Mouse (Mus musculus) limb, embryonic 12.5 days (tissue): Measurements from ENCODE around the gene Gstt4. TPM values are rescaled to one million over a fixed set of nuclear protein-coding genes. Genes with fewer than 3 reads are reported as not detected.

Experiments
- ATAC-seq: fragments of 200-750 bp; cut with Nextera tagmentation; 2 replicates; pipeline ENCODE4 v1.8.0; 2017; ENCODE audit warnings: low read depth, moderate TSS enrichment; ENCODE audit not compliant: insufficient number of reproducible peaks, insufficient read depth, low FRiP score, low TSS enrichment
- H3K27ac ChIP-seq: fragments of 300-500 bp; sonication (generic); 2 replicates; pipeline ENCODE4 v1.5.1; 2016; ENCODE audit warnings: mild to moderate bottlenecking, moderate library complexity
- H3K27me3 ChIP-seq: fragments of 300-500 bp; sonication (generic); 2 replicates; pipeline ENCODE4 v1.6.1; 2016; ENCODE audit warnings: mild to moderate bottlenecking, moderate library complexity
- H3K36me3 ChIP-seq: fragments of 300-500 bp; sonication (generic); 2 replicates; pipeline ENCODE4 v1.6.1; 2016; ENCODE audit warnings: mild to moderate bottlenecking, moderate library complexity
- H3K4me1 ChIP-seq: fragments of 300-500 bp; sonication (generic); replicated peaks from 2 replicates; pipeline ENCODE4 v1.6.1; 2016
- H3K4me2 ChIP-seq: fragments of 300-500 bp; sonication (generic); 2 replicates; pipeline ENCODE4 v1.6.1; 2016; ENCODE audit warnings: mild to moderate bottlenecking, moderate library complexity
- H3K4me3 ChIP-seq: fragments of 300-500 bp; sonication (generic); replicated peaks from 2 replicates; pipeline ENCODE4 v1.5.1; 2016; ENCODE audit warnings: mild to moderate bottlenecking
- H3K9ac ChIP-seq: fragments of 300-500 bp; sonication (generic); replicated peaks from 2 replicates; pipeline ENCODE4 v1.6.1; 2016; ENCODE audit warnings: mild to moderate bottlenecking, moderate library complexity
- H3K9me3 ChIP-seq: fragments of 300-500 bp; sonication (generic); 2 replicates; pipeline ENCODE4 v1.6.1; 2016; ENCODE audit warnings: mild to moderate bottlenecking, moderate library complexity
- WGBS: fragments of 180-500 bp; shearing (Covaris S2); methylation state at CpG from one replicate; pipeline ENCODE4 v1.1.7; 2016; 5-methylcytosine and 5-hydroxymethylcytosine counted together
- polyA plus RNA-seq: library from polyadenylated mRNA; unstranded; fragments of >200 nt; fragmentation: Nextera tagmentation; extraction: Ambion mirVana; gene quantifications from 2 replicates; pipeline ENCODE4 v1.2.1, GENCODE M21; 2016

Gene Gstt4
- polyA plus RNA-seq, 1 experiment from 2014 or later, result not detected

DNA sequence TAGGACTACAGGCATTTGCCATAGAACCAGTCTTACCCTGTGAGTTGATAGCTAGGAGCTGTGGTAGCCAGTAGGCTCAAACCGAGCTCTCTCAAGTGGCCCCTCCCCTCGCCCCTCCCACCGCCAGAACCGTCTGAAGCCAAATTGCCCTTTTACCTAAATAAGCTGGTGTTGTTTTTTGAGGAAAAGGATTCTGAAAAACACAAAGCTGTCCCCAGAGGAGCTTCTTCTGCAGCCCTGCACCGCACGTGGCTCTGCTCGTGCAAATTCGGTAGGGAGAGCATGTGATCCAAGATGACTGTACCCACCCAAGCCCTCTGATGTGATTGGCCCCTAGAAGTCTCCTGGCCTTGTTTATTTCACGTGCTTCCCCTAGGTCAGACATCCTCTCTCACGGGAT, 13.0 kb upstream of the Gstt4 start:
- H3K4me2 ChIP-seq, result peak overlapping the region; percentile 69
- H3K4me3 ChIP-seq, result peak overlapping the region; percentile 25
- H3K27me3 ChIP-seq, result peaks cover 24% of the 10 kb centered on the region
- ATAC-seq, result no peak
- 0% methylated on average over 10 of the region's 10 CpGs for WGBS
- no peaks in the 10 kb centered on the region for H3K9me3 ChIP-seq
- no peak overlapping the region for H3K9ac ChIP-seq
- no peak overlapping the region for H3K27ac ChIP-seq
- peaks cover 39% of the 10 kb centered on the region for H3K4me1 ChIP-seq
- no peaks in the 10 kb centered on the region for H3K36me3 ChIP-seq

DNA sequence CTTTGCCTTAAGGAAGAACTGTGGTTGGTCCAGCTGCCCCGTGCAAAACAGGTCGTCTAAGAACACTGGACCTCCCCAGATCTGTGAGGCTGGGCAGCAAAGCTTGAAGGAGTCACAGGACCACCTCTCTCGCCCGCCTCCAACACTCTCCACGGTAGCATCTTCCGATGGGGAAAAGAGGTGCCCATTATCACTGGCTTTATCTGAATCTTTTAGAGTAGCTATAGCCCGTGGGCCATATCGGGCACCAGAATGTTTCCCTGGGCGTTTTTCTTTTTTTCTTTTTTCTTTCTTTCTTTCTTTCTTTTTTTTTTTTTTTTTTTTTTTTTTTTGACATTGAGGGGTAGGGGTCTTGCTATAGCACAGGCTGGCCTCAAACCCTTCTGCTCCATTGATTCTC, 12.4 kb upstream of the Gstt4 start:
- Histone ChIP-seq H3K9me3 (no peaks in the 10 kb centered on the region), H3K4me3 (peak overlapping the region; percentile 42), H3K4me2 (peak overlapping the region; percentile 69), H3K4me1 (peaks cover 39% of the 10 kb centered on the region), H3K27ac (0 out of 2 replicates have a peak overlapping the region, but pooled peaks have one; percentile 19), H3K36me3 (no peaks in the 10 kb centered on the region), H3K9ac (peak overlapping the region; percentile 51), H3K27me3 (peaks cover 24% of the 10 kb centered on the region)
- WGBS, result 10% methylated on average over 9 of the region's 9 CpGs
- no peak for ATAC-seq

DNA sequence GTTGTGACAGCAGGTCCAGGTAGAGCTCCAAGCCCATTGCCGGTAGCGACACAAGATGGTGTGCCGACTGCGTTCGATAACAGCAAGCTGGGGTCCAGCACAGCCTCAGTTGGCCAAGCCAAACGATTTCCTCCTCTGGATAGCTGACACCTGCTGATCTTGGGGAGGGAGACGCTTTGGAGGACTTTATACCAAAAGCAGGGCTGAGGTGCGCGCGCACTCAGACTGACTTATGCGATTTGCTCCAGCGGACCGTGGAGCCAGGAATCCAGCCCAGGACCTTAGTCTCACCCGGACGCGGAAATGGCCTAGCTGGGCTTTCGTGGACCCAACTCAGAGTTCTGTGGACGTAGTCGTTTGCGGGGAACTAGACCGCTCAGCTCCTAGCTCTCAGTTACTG, 11.9 kb upstream of the Gstt4 start:
- under 1% methylated on average over 21 of the region's 21 CpGs for WGBS
- no peak; the same call in 1 of the 2 replicates for ATAC-seq
- Histone ChIP-seq H3K27me3 (peaks cover 24% of the 10 kb centered on the region), H3K9me3 (no peaks in the 10 kb centered on the region), H3K4me1 (peaks cover 39% of the 10 kb centered on the region), H3K4me2 (peak overlapping the region; percentile 69), H3K9ac (peak overlapping the region; percentile 51), H3K36me3 (no peaks in the 10 kb centered on the region), H3K4me3 (peak overlapping the region; percentile 42), H3K27ac (0 out of 2 replicates have a peak overlapping the region, but pooled peaks have one; percentile 19)

DNA sequence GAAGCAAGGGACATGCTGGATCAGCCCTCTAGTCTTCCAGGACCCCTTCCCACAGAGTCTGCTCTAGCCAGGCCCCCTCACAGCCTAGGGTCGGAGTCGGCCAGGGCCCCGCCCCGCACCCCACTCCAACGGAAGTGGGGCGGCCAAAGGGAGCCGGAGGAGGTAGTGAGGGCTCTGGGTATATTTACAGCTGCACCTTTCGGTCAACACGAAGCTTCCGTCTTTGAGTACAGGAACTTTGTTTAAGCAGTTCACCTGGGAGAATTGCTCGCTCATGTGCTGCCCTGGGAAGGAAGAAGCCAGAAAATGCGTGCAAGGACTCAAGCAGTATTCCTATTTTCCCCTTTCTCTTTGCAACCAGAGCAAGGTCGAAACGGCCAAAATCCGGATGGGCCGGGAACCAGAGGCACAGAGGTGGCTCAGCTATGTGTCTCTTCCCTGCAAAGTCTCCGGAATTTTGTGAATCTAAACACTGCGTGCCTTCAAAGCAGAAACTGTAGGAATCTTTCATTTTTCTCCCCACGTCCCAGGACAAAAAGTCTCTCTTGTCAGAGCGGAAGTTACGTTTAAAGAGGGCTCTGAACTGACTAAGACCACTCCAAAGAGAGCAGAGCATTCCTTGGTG, 11.2 kb upstream of the Gstt4 start:
- peaks cover 37% of the 10 kb centered on the region for H3K4me1 ChIP-seq
- peaks cover 24% of the 10 kb centered on the region for H3K27me3 ChIP-seq
- no peaks in the 10 kb centered on the region for H3K9me3 ChIP-seq
- ATAC-seq, result no peak
- H3K9ac ChIP-seq, result 0 out of 2 replicates have a peak overlapping the region, but pooled peaks have one; percentile 8
- H3K4me3 ChIP-seq, result peak overlapping the region; percentile 42
- H3K36me3 ChIP-seq, result no peaks in the 10 kb centered on the region
- WGBS, result 18% methylated on average over 21 of the region's 21 CpGs
- H3K4me2 ChIP-seq, result peak overlapping the region; percentile 69
- no peak overlapping the region for H3K27ac ChIP-seq

DNA sequence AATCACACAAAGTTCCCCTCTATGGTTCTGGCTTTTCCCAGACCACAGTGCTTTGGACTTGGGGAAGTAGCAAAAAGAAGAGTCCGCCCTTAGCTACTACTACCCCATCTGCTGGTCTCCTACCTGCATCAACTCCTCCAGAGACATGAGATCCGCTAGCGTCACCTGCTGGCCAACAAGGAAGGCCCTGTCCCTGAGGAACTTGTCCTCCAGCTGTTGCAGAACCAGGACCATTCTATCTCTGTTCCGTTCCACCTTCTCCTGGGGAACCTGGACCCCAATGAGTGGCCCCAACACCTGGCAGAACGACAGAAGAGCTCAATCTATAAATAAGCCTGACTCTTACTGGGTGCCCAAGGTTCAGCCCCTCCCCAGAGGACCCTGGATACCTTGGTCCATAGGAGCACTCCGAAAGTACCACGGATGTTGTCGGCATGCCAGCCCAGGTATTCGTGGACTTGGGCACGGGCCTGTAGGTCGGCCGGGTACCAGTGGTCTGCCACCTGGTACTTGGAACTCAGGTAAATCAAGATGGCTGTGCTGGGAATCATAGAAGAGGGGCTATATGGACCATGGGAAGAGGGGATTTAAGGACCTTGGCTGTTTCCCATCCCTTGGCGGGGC, 10.0 kb upstream of the Gstt4 start:
- no peak for ATAC-seq
- Histone ChIP-seq H3K27me3 (peaks cover 24% of the 10 kb centered on the region), H3K4me3 (no peak overlapping the region), H3K9ac (no peak overlapping the region), H3K4me2 (no peak overlapping the region), H3K36me3 (no peaks in the 10 kb centered on the region), H3K4me1 (peaks cover 30% of the 10 kb centered on the region), H3K9me3 (no peaks in the 10 kb centered on the region), H3K27ac (no peak overlapping the region)
- WGBS, result 64% methylated on average over 13 of the region's 13 CpGs

DNA sequence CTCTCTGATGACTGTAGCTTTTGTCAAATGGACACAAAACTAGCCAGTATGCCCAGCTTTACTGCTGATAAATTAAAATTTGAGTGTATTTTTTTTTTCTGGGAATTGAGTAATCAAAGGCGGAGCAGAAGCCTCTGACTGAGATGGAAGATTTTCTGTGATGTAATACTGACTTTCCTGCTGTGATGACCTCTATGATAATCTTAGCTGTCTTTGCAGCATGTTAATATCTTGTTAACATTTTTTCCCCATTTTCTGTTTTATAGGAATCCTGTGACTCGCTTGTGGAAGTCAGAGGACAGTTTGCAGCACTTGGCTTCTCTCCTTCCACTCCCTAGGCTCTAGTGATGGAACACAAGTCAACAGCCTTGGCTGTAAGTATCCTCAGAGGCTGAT, 7.9 kb upstream of the Gstt4 start:
- Histone ChIP-seq H3K4me3 (no peak overlapping the region), H3K4me2 (no peak overlapping the region), H3K9ac (no peak overlapping the region), H3K27ac (no peak overlapping the region), H3K36me3 (no peaks in the 10 kb centered on the region), H3K4me1 (peaks cover 15% of the 10 kb centered on the region), H3K9me3 (no peaks in the 10 kb centered on the region), H3K27me3 (peaks cover 24% of the 10 kb centered on the region)
- no peak for ATAC-seq
- 82% methylated on average over 2 of the region's 2 CpGs for WGBS

DNA sequence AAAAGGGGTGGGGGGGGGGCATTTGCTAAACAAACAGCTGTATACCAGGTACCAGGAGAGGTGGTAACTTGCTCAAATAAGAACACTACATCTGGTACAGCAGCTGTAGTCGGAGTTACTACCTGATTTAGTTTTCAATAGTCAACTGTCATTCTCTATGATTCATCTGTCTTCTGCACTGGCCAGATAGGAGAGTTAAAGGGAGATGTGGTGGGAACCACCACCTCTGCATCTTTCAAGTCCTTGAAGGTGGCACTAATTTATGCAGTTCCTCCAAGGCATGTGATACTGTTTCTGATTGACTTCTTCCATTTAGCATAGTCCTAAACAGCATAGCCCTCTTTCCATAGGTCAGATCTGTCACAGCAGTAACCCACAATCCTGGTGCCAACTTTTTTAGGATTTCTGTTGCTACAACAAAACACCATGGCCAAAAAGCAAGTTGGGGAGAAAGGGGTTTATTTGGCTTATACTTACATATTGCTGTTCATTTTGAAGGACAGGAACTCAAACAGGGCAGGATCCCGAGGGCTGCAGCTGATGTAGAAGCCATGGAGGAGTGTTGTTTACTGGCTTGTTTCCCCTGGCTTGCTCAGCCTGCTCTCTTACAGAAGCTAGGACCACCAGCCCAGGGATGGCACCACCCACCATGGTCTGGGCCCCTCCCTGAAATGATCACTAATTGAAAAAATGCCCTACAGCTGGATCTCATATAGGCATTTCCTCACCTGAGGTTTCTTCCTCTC, 7.4 kb upstream of the Gstt4 start:
- 65% methylated on average over 2 of the region's 2 CpGs for WGBS
- Histone ChIP-seq H3K4me2 (no peak overlapping the region), H3K36me3 (no peaks in the 10 kb centered on the region), H3K9ac (no peak overlapping the region), H3K4me1 (peaks cover 12% of the 10 kb centered on the region; the same call in 1 of the 2 replicates), H3K27me3 (peaks cover 24% of the 10 kb centered on the region), H3K9me3 (no peaks in the 10 kb centered on the region), H3K4me3 (no peak overlapping the region), H3K27ac (no peak overlapping the region)
- no peak for ATAC-seq

DNA sequence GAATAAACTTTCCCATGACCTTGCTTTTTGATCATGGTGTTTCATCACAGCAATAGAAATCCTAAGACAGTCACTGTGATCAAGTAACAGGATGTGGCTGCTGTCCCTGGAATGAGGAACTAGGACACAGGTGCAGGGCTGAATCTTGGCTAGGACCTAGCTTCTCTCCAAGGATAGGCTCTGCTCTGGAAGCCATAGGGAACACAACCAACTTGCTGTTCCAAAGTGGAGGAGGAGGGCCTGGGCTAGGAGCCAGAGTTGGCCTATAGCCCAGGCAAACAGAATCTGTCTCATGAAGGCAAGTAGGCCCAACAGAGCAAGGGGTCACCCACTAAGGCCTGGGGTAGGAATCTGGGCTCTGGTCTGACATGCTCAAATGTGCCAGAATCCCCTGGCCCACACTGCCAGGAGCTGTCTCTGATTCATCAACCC, 6.2 kb upstream of the Gstt4 start:
- Histone ChIP-seq H3K4me1 (peaks cover 3% of the 10 kb centered on the region; the same call in 1 of the 2 replicates), H3K4me3 (no peak overlapping the region), H3K27ac (no peak overlapping the region), H3K27me3 (peaks cover 13% of the 10 kb centered on the region), H3K9ac (no peak overlapping the region), H3K9me3 (no peaks in the 10 kb centered on the region), H3K36me3 (no peaks in the 10 kb centered on the region), H3K4me2 (no peak overlapping the region)
- ATAC-seq, result no peak

DNA sequence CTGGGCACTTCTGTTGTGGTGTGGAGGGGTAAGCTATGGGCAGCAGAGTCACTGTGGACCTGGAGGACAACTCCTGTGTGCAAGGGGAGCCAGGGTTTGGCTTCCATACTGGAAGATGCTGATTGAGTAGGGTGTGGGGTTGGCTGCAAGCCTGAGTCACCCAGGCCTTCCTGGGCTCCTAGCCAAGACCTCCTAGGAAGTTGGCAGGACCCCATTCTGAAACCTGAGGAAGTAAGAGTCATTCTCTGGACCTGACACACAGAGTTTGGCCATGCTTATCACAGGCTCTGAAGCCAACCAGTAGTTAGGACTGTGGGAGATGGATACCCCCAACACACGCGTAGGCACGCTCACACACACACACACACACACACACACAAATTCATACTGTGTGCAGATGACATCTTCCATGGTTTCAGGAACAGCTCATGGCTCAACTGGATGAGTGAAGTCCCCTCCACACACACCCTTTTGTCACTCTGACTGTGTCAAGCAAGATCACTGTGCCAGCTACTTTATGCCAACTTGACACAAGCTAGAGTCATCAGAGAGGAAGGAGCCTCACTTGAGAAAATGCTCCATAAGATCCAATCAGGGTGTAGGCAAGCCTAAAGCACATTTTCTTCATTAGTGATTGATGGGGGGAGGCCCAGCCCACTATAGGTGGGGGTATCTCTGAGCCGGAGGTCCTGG, 5.5 kb upstream of the Gstt4 start:
- H3K27me3 ChIP-seq, result peaks cover 7% of the 10 kb centered on the region
- no peak overlapping the region for H3K9ac ChIP-seq
- no peaks in the 10 kb centered on the region for H3K9me3 ChIP-seq
- no peak overlapping the region for H3K27ac ChIP-seq
- H3K4me3 ChIP-seq, result no peak overlapping the region
- no peak overlapping the region for H3K4me2 ChIP-seq
- H3K4me1 ChIP-seq, result no peaks in the 10 kb centered on the region
- H3K36me3 ChIP-seq, result no peaks in the 10 kb centered on the region
- WGBS, result 91% methylated on average over 4 of the region's 4 CpGs
- no peak for ATAC-seq

DNA sequence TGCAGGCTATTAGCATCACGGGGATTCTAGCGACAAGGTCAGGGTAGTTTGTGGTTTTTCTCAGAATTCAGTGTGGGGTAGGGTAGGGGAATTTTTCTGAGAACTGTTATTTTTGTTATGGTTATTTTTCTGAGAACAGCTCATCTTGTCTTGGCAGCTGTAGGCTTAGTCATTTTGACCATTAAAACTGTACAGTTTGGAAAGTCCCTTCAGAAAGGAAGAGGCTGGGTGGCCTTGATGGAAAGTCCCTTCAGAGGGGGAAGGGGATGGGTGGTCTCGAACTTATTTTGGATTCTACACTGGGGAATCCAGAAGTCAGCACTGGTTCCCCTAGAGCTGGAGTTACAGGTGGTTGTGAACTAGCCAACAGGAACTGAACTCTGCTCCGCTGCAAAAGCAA, 2.2 kb upstream of the Gstt4 start:
- Histone ChIP-seq H3K27me3 (no peaks in the 10 kb centered on the region), H3K27ac (no peak overlapping the region), H3K9me3 (no peaks in the 10 kb centered on the region), H3K4me2 (no peak overlapping the region), H3K9ac (no peak overlapping the region), H3K4me3 (no peak overlapping the region), H3K36me3 (no peaks in the 10 kb centered on the region), H3K4me1 (no peaks in the 10 kb centered on the region)
- WGBS, result 87% methylated on average over 4 of the region's 4 CpGs
- no peak for ATAC-seq

DNA sequence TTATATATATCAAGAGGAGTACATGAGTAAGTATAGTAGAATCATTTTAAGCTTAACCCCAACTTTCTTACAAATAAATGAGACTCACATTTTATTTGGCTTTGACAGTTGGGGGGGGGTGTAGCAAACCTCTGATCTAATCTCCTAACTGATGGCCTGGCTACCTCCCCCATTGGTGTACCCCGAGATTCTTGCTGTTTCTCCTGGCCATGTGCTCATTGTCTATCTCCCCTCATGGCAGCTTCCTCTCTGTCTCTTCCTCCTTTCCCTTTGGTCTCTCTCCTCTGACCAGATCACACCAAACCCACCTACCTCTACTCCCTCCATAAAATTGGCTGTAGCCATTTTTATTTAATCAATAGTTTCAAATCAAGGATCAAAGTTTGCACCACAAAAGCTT, 1.4 kb upstream of the Gstt4 start:
- H3K9ac ChIP-seq, result no peak overlapping the region
- ATAC-seq, result no peak
- H3K4me2 ChIP-seq, result no peak overlapping the region
- H3K9me3 ChIP-seq, result no peaks in the 10 kb centered on the region
- WGBS, result 92% methylated on average over 1 of the region's 1 CpGs
- no peak overlapping the region for H3K4me3 ChIP-seq
- no peaks in the 10 kb centered on the region for H3K36me3 ChIP-seq
- H3K4me1 ChIP-seq, result no peaks in the 10 kb centered on the region
- no peaks in the 10 kb centered on the region for H3K27me3 ChIP-seq
- no peak overlapping the region for H3K27ac ChIP-seq
